Mouse (Mus musculus) lung, adult 2 months (tissue): Measurements from ENCODE around the gene Sox2. TPM values are rescaled to one million over a fixed set of nuclear protein-coding genes. Genes with fewer than 3 reads are reported as not detected.

Source experiments
- DNase-seq: peaks from one replicate; pipeline ENCODE4 v3.0.0; 2022
- H3K4me1 ChIP-seq: fragments of 200-500 bp; 2 replicates; pipeline ENCODE4 v1.6.1; 2011; ENCODE audit warnings: low read length; ENCODE audit not compliant: control insufficient read depth, insufficient read depth
- H3K4me3 ChIP-seq: fragments of 200-500 bp; replicated peaks from 2 replicates; pipeline ENCODE3; 2011; ENCODE audit warnings: low read depth, mild to moderate bottlenecking, control low read depth, low read length; ENCODE audit errors: extremely low read depth
- CTCF ChIP-seq: fragments of 200-500 bp; IDR thresholded peaks from 2 replicates; pipeline ENCODE4 v1.5.1; 2011; ENCODE audit warnings: mild to moderate bottlenecking, low read length, control low read depth; ENCODE audit not compliant: insufficient read depth
- POLR2A ChIP-seq: fragments of 200-500 bp; IDR thresholded peaks from 2 replicates; pipeline ENCODE4 v1.6.1; 2011; ENCODE audit warnings: low read depth, mild to moderate bottlenecking, control low read depth, low read length, borderline replicate concordance; ENCODE audit errors: extremely low read depth
- WGBS: fragments of 180-500 bp; shearing (Covaris S2); methylation state at CpG from one replicate; pipeline ENCODE4 v1.1.7; 2018; 5-methylcytosine and 5-hydroxymethylcytosine counted together
- polyA plus RNA-seq: library from polyadenylated mRNA; depleted of rRNA; stranded (reverse); fragments of >200 nt; gene quantifications from 2 replicates; pipeline ENCODE4 v1.2.3, GENCODE M21; 2012

The Sox2 gene
- polyA plus RNA-seq, 1 experiment: 16.0 TPM

GRCm38 (mm10) chr3:34642498-34642941 lies 7.7 kb upstream of the Sox2 start:
- no peak for DNase-seq
- TF ChIP-seq CTCF (no peak), POLR2A (no peak)
- no peaks in the 10 kb centered on the region for H3K4me1 ChIP-seq
- 2% methylated on average over 20 of the region's 20 CpGs for WGBS
- no peak overlapping the region for H3K4me3 ChIP-seq

GRCm38 (mm10) chr3:34643067-34643466 lies 7.1 kb upstream of the Sox2 start:
- 12% methylated on average over 5 of the region's 5 CpGs for WGBS
- TF ChIP-seq POLR2A (no peak), CTCF (no peak)
- H3K4me1 ChIP-seq: no peaks in the 10 kb centered on the region
- no peak overlapping the region for H3K4me3 ChIP-seq
- DNase-seq: no peak

GRCm38 (mm10) chr3:34643536-34644115 lies 6.6 kb upstream of the Sox2 start:
- Histone ChIP-seq H3K4me3 (no peak overlapping the region), H3K4me1 (no peaks in the 10 kb centered on the region)
- 13% methylated on average over 15 of the region's 15 CpGs for WGBS
- TF ChIP-seq CTCF (no peak), POLR2A (no peak)
- no peak for DNase-seq

- Histone ChIP-seq H3K4me3 (no peak overlapping the region), H3K4me1 (no peaks in the 10 kb centered on the region)
- no peak for DNase-seq
- 10% methylated on average over 10 of the region's 10 CpGs for WGBS
- TF ChIP-seq CTCF: no peak
- no peak for TF ChIP-seq POLR2A
These were observed 4.0 kb upstream of the Sox2 start for GRCm38 (mm10) chr3:34646169-34646568.

- peak; percentile 73 for DNase-seq
- 2% methylated on average over 14 of the region's 14 CpGs for WGBS
- TF ChIP-seq POLR2A: no peak
- peak; percentile 50 for TF ChIP-seq CTCF
- Histone ChIP-seq H3K4me3 (no peak overlapping the region), H3K4me1 (no peaks in the 10 kb centered on the region)
These were observed 2.5 kb upstream of the Sox2 start for GRCm38 (mm10) chr3:34647688-34648087.

- H3K4me1 ChIP-seq: no peaks in the 10 kb centered on the region
- DNase-seq: peak; percentile 9
- no peak overlapping the region for H3K4me3 ChIP-seq
- 10% methylated on average over 19 of the region's 19 CpGs for WGBS
- TF ChIP-seq POLR2A: no peak
- no peak for TF ChIP-seq CTCF
These were observed 1.9 kb upstream of the Sox2 start for GRCm38 (mm10) chr3:34648105-34648832.

GRCm38 (mm10) chr3:34648833-34649719 lies 1.1 kb upstream of the Sox2 start:
- WGBS: 4% methylated on average over 50 of the region's 50 CpGs
- TF ChIP-seq POLR2A (no peak), CTCF (no peak)
- no peaks in the 10 kb centered on the region for H3K4me1 ChIP-seq
- H3K4me3 ChIP-seq: no peak overlapping the region
- DNase-seq: peak; percentile 34

- no peak for TF ChIP-seq CTCF
- no peak for TF ChIP-seq POLR2A
- Histone ChIP-seq H3K4me1 (no peaks in the 10 kb centered on the region), H3K4me3 (peak overlapping the region; percentile 39)
- WGBS: 4% methylated on average over 67 of the region's 67 CpGs
- peak; percentile 33 for DNase-seq
These were observed 586 bp downstream of the Sox2 start for GRCm38 (mm10) chr3:34650621-34651361.

GRCm38 (mm10) chr3:34651486-34652170 lies 1.4 kb downstream of the Sox2 start:
- no peak for DNase-seq
- Histone ChIP-seq H3K4me1 (no peaks in the 10 kb centered on the region), H3K4me3 (no peak overlapping the region)
- 7% methylated on average over 26 of the region's 26 CpGs for WGBS
- no peak for TF ChIP-seq POLR2A
- TF ChIP-seq CTCF: no peak
